Mouse (Mus musculus): Measurements from ENCODE around the gene Cers5. TPM values are rescaled to one million over a fixed set of nuclear protein-coding genes. Genes with fewer than 3 reads are reported as not detected.

Cers5 gene
- polyA plus RNA-seq, 1 experiment from 2014 or later, result 82.5 TPM

- no peak overlapping the region for H3K4me2 ChIP-seq (ENCODE audit: low read depth, low read length)
- 0 out of 2 replicates have a peak, but pooled peaks have one; percentile 10 for ATAC-seq (ENCODE audit: low read depth)
- H3K4me3 ChIP-seq (ENCODE audit: low read depth, low read length), result no peak overlapping the region
- peak overlapping the region; percentile 13; the same call in 1 of the 2 replicates for H3K27ac ChIP-seq (ENCODE audit: low read depth, low read length)
- 68% methylated on average over 11 of the region's 11 CpGs for WGBS
- H3K4me1 ChIP-seq (ENCODE audit: control insufficient read depth, insufficient read depth, low read length), result peaks cover 3% of the 10 kb centered on the region; the same call in 1 of the 2 replicates
- no peaks in the 10 kb centered on the region for H3K9me3 ChIP-seq (ENCODE audit: control insufficient read depth, low read length)
- H3K36me3 ChIP-seq (ENCODE audit: control insufficient read depth, insufficient read depth, low read length), result peaks cover 40% of the 10 kb centered on the region
- no peaks in the 10 kb centered on the region for H3K27me3 ChIP-seq (ENCODE audit: control insufficient read depth, insufficient read depth, low read length)
- H3K9ac ChIP-seq (replicated peaks; ENCODE audit: low read depth, low read length), result no peak overlapping the region
These were observed 56.5 kb downstream of the Cers5 start for GRCm38 (mm10) chr15:99715982-99716746.

- no peaks in the 10 kb centered on the region for H3K9me3 ChIP-seq (ENCODE audit: control insufficient read depth, low read length)
- H3K4me3 ChIP-seq (ENCODE audit: low read depth, low read length), result no peak overlapping the region
- peaks cover 42% of the 10 kb centered on the region for H3K36me3 ChIP-seq (ENCODE audit: control insufficient read depth, insufficient read depth, low read length)
- H3K4me2 ChIP-seq (ENCODE audit: low read depth, low read length), result no peak overlapping the region
- H3K4me1 ChIP-seq (ENCODE audit: control insufficient read depth, insufficient read depth, low read length), result peaks cover 3% of the 10 kb centered on the region; the same call in 1 of the 2 replicates
- no peak overlapping the region for H3K9ac ChIP-seq (replicated peaks; ENCODE audit: low read depth, low read length)
- H3K27me3 ChIP-seq (ENCODE audit: control insufficient read depth, insufficient read depth, low read length), result no peaks in the 10 kb centered on the region
- ATAC-seq (ENCODE audit: low read depth), result peak; percentile 24; the same call in 1 of the 2 replicates
- peak overlapping the region; percentile 13 for H3K27ac ChIP-seq (ENCODE audit: low read depth, low read length)
- WGBS, result 43% methylated on average over 13 of the region's 13 CpGs
These were observed 57.3 kb downstream of the Cers5 start for GRCm38 (mm10) chr15:99715361-99715865.

- Histone ChIP-seq H3K4me3 (ENCODE audit: low read depth, low read length) (no peak overlapping the region), H3K36me3 (ENCODE audit: control insufficient read depth, insufficient read depth, low read length) (peaks cover 45% of the 10 kb centered on the region), H3K27me3 (ENCODE audit: control insufficient read depth, insufficient read depth, low read length) (no peaks in the 10 kb centered on the region), H3K4me2 (ENCODE audit: low read depth, low read length) (no peak overlapping the region), H3K27ac (ENCODE audit: low read depth, low read length) (peak overlapping the region; percentile 13), H3K4me1 (ENCODE audit: control insufficient read depth, insufficient read depth, low read length) (peaks cover 3% of the 10 kb centered on the region; the same call in 1 of the 2 replicates), H3K9me3 (ENCODE audit: control insufficient read depth, low read length) (no peaks in the 10 kb centered on the region), H3K9ac (replicated peaks; ENCODE audit: low read depth, low read length) (no peak overlapping the region)
- ATAC-seq (ENCODE audit: low read depth), result 0 out of 2 replicates have a peak, but pooled peaks have one; percentile 15
- WGBS, result 53% methylated on average over 7 of the region's 7 CpGs
These were observed 57.8 kb downstream of the Cers5 start for GRCm38 (mm10) chr15:99714858-99715257.

GRCm38 (mm10) chr15:99714206-99714605 is 58.5 kb downstream of the Cers5 start:
- Histone ChIP-seq H3K27me3 (ENCODE audit: control insufficient read depth, insufficient read depth, low read length) (no peaks in the 10 kb centered on the region), H3K36me3 (ENCODE audit: control insufficient read depth, insufficient read depth, low read length) (peaks cover 52% of the 10 kb centered on the region), H3K9me3 (ENCODE audit: control insufficient read depth, low read length) (no peaks in the 10 kb centered on the region), H3K4me2 (ENCODE audit: low read depth, low read length) (no peak overlapping the region), H3K4me1 (ENCODE audit: control insufficient read depth, insufficient read depth, low read length) (peaks cover 3% of the 10 kb centered on the region; the same call in 1 of the 2 replicates), H3K4me3 (ENCODE audit: low read depth, low read length) (no peak overlapping the region), H3K27ac (ENCODE audit: low read depth, low read length) (peak overlapping the region; percentile 52), H3K9ac (replicated peaks; ENCODE audit: low read depth, low read length) (no peak overlapping the region)
- WGBS, result 53% methylated on average over 4 of the region's 4 CpGs
- no peak for ATAC-seq (ENCODE audit: low read depth)

GRCm38 (mm10) chr15:99713569-99713968 is 59.1 kb downstream of the Cers5 start:
- Histone ChIP-seq H3K9me3 (ENCODE audit: control insufficient read depth, low read length) (no peaks in the 10 kb centered on the region), H3K4me2 (ENCODE audit: low read depth, low read length) (no peak overlapping the region), H3K27ac (ENCODE audit: low read depth, low read length) (no peak overlapping the region; the same call in 1 of the 2 replicates), H3K4me3 (ENCODE audit: low read depth, low read length) (no peak overlapping the region), H3K9ac (replicated peaks; ENCODE audit: low read depth, low read length) (no peak overlapping the region), H3K27me3 (ENCODE audit: control insufficient read depth, insufficient read depth, low read length) (no peaks in the 10 kb centered on the region), H3K4me1 (ENCODE audit: control insufficient read depth, insufficient read depth, low read length) (peaks cover 3% of the 10 kb centered on the region; the same call in 1 of the 2 replicates), H3K36me3 (ENCODE audit: control insufficient read depth, insufficient read depth, low read length) (peaks cover 58% of the 10 kb centered on the region)
- WGBS, result 69% methylated on average over 3 of the region's 3 CpGs
- no peak for ATAC-seq (ENCODE audit: low read depth)

GRCm38 (mm10) chr15:99712666-99713559 is 59.8 kb downstream of the Cers5 start:
- peaks cover 3% of the 10 kb centered on the region; the same call in 1 of the 2 replicates for H3K4me1 ChIP-seq (ENCODE audit: control insufficient read depth, insufficient read depth, low read length)
- H3K27ac ChIP-seq (ENCODE audit: low read depth, low read length), result no peak overlapping the region
- no peaks in the 10 kb centered on the region for H3K9me3 ChIP-seq (ENCODE audit: control insufficient read depth, low read length)
- H3K4me3 ChIP-seq (ENCODE audit: low read depth, low read length), result no peak overlapping the region
- H3K36me3 ChIP-seq (ENCODE audit: control insufficient read depth, insufficient read depth, low read length), result peaks cover 61% of the 10 kb centered on the region
- no peaks in the 10 kb centered on the region for H3K27me3 ChIP-seq (ENCODE audit: control insufficient read depth, insufficient read depth, low read length)
- H3K9ac ChIP-seq (replicated peaks; ENCODE audit: low read depth, low read length), result no peak overlapping the region
- no peak for ATAC-seq (ENCODE audit: low read depth)
- H3K4me2 ChIP-seq (ENCODE audit: low read depth, low read length), result no peak overlapping the region
- 69% methylated on average over 13 of the region's 13 CpGs for WGBS

- WGBS, result 76% methylated on average over 3 of the region's 3 CpGs
- H3K4me3 ChIP-seq (ENCODE audit: low read depth, low read length), result no peak overlapping the region
- H3K4me1 ChIP-seq (ENCODE audit: control insufficient read depth, insufficient read depth, low read length), result peaks cover 3% of the 10 kb centered on the region; the same call in 1 of the 2 replicates
- no peak for ATAC-seq (ENCODE audit: low read depth)
- no peaks in the 10 kb centered on the region for H3K9me3 ChIP-seq (ENCODE audit: control insufficient read depth, low read length)
- no peak overlapping the region for H3K4me2 ChIP-seq (ENCODE audit: low read depth, low read length)
- H3K27ac ChIP-seq (ENCODE audit: low read depth, low read length), result no peak overlapping the region
- H3K27me3 ChIP-seq (ENCODE audit: control insufficient read depth, insufficient read depth, low read length), result no peaks in the 10 kb centered on the region
- H3K36me3 ChIP-seq (ENCODE audit: control insufficient read depth, insufficient read depth, low read length), result peaks cover 73% of the 10 kb centered on the region
- H3K9ac ChIP-seq (replicated peaks; ENCODE audit: low read depth, low read length), result no peak overlapping the region
These were observed 61.2 kb downstream of the Cers5 start for GRCm38 (mm10) chr15:99711491-99711890.

GRCm38 (mm10) chr15:99710221-99711190 is 62.2 kb downstream of the Cers5 start:
- Histone ChIP-seq H3K9ac (replicated peaks; ENCODE audit: low read depth, low read length) (no peak overlapping the region), H3K27me3 (ENCODE audit: control insufficient read depth, insufficient read depth, low read length) (no peaks in the 10 kb centered on the region), H3K4me3 (ENCODE audit: low read depth, low read length) (no peak overlapping the region), H3K9me3 (ENCODE audit: control insufficient read depth, low read length) (no peaks in the 10 kb centered on the region), H3K4me2 (ENCODE audit: low read depth, low read length) (no peak overlapping the region), H3K36me3 (ENCODE audit: control insufficient read depth, insufficient read depth, low read length) (peaks cover 80% of the 10 kb centered on the region), H3K27ac (ENCODE audit: low read depth, low read length) (no peak overlapping the region), H3K4me1 (ENCODE audit: control insufficient read depth, insufficient read depth, low read length) (no peaks in the 10 kb centered on the region; the same call in 1 of the 2 replicates)
- ATAC-seq (ENCODE audit: low read depth), result no peak
- WGBS, result 95% methylated on average over 10 of the region's 10 CpGs
